Mouse (Mus musculus) heart, postnatal 4 days (tissue): Measurements from ENCODE around the gene Smad5. TPM values are rescaled to one million over a fixed set of nuclear protein-coding genes. Genes with fewer than 3 reads are reported as not detected.

Source experiments
- DNase-seq: peaks from one replicate; pipeline ENCODE4 v3.0.0; 2021
- total RNA-seq, 2 experiments: library from RNA; stranded (reverse); gene quantifications; 2 replicates each; pipeline ENCODE4 v1.2.3; 2021

Gene Smad5
- total RNA-seq: 10 to 100 TPM; 48.8 to 54.3 TPM

GRCm38 (mm10) chr13:56702469-56703221 is at the start of gene Smad5:
Gene Smad5 (plus strand): TSS chr13:56703010.
- DNase-seq: peak; percentile 92

DNA sequence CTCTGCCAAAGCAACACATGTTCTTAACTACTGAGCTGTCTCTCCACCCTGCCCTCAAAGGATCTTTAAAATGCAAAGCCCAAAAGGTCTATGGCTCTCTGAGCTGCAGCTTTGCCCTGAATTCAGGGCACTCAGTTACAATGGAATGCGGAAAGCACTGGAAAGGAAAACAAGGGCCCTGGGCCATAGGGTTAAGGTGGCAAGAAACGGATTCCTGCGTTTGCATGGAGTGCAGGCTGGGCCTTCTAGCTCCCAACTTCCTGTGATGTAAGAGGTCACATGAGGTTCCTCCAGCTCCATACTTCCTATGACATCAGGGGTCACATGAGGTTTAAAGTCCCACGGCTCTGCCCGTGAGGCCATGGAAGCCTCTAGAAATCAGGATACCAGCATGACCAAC is 48.6 kb upstream of the Smad5 start:
- DNase-seq: no peak

DNA sequence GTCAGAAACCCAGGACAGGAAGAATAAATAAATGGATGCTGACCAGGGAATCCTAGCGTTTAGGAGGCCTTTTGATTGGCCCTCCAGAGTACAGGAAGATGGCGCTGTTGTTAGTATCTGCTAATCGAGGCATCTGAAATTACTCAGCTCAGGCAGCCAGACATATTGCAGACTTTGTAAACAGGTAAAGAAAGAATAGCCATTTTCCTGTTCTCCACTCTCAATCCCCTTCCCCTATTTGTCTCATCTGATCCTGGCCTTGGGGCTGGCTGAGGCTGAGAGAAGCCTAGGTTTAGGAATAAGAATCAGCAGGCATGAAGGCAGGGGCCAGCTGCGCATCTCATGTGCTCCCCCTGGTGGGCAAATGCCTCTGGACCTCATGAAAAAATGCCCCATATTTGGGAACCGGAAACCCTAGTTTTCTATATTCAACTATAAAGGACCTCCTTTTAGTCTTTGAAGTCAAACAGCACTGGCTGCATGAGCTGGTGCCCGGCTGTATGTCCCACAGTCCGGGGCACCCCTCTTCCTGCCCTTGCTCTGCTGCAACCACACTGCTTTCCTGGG is 44.8 kb upstream of the Smad5 start:
- peak; percentile 89 for DNase-seq

GRCm38 (mm10) chr13:56658931-56659330 is 43.9 kb upstream of the Smad5 start:
- no peak for DNase-seq

GRCm38 (mm10) chr13:56661914-56662621 is 40.7 kb upstream of the Smad5 start:
- DNase-seq: peak; percentile 40

DNA sequence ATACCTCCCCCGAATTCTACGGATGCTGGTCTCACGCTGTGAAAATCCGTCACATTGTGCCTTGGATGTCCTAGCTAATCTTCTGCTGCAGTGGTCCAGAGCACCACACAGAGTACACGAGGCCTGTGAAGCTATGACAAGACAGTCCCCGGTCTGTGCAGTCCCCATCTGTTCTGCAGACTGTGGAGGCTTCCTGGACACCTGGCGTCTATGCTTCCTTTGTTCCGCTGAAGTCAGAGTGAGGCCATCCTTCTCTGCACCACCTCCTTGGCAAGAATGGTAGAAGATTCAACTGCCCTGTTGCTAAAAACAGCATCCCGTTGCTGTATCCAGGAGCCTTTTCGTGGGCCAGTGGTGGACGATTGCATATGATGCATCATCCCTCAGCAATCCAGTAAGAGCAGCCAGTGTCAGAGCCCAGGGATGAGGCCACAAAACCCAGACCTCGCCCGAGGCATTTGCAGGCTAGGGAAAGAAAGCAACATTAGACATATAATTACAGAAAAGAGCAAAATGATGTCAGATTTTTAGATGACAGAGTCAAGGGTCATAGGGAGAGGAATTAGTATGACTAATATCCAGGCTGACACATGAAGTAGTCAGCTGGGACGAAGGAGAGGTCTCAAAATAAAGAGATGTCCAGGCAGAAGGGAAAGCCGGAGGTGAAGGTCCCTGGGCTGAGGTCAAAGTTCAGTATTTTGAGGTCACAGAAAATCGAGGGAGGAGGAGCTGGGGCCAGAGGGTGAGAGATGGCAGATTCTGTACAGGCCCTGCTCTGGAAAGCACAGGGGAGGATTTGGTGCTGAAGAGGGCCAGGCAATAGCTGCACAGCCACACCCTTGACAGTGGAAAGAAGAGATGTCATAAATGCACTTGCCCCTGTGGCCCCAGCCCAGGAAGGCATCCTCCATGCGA is 38.3 kb upstream of the Smad5 start:
- DNase-seq: no peak

DNA sequence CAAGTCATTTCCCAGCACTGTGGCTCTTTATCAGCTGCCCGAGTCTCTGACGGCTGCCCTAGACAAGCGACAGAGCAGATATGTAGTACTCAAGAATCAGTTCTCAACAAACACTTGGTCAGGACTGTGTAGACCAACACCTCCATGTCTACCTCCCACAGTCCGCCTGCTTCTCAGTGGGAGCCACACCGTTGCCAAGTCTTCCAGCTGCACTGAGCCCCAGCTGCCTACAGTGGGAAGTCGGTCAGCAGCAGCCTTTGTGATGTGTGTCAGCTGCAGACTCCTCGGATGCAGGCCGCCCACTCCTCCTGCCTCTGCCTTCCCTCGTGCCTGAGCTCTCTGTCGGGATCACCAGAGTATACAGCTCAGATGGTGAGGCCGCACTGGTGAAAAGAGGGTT is 31.6 kb upstream of the Smad5 start:
- DNase-seq: peak; percentile 38

GRCm38 (mm10) chr13:56677731-56678130 is 25.1 kb upstream of the Smad5 start:
- no peak for DNase-seq

GRCm38 (mm10) chr13:56678188-56678787 is 24.5 kb upstream of the Smad5 start:
- DNase-seq: peak; percentile 75

GRCm38 (mm10) chr13:56678826-56679504 is 23.8 kb upstream of the Smad5 start:
- DNase-seq: peak; percentile 44

- no peak for DNase-seq
Measured at GRCm38 (mm10) chr13:56681924-56682323, 20.9 kb upstream of the Smad5 start.

- peak; percentile 40 for DNase-seq
Measured at GRCm38 (mm10) chr13:56682326-56682725, 20.5 kb upstream of the Smad5 start.

- no peak for DNase-seq
Measured at GRCm38 (mm10) chr13:56683306-56683705, 19.5 kb upstream of the Smad5 start.

GRCm38 (mm10) chr13:56692011-56692410 is 10.8 kb upstream of the Smad5 start:
- no peak for DNase-seq

- DNase-seq: no peak
Measured at GRCm38 (mm10) chr13:56692644-56693043, 10.2 kb upstream of the Smad5 start.

GRCm38 (mm10) chr13:56695701-56696100 is 7.1 kb upstream of the Smad5 start:
- DNase-seq: no peak

GRCm38 (mm10) chr13:56696699-56697098 is 6.1 kb upstream of the Smad5 start:
- DNase-seq: no peak

DNA sequence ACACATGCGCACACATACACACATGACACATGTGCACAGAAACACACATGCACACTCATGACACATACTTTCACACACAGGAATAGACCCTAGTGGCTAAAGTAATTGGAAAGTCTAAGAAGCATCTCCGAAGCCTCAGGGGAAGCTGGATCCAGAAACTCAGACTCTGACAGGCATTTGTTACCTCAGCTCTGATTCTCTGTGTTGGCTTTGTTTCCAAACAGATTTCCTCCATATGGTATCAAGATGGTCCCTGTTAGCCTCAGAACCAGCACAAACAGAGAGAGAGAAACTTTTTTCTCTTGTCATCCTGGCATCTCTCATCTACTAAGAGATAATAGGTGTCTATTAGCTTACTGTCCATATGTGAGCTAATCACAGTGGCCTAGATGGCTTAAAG is 5.6 kb upstream of the Smad5 start:
- DNase-seq: no peak

DNA sequence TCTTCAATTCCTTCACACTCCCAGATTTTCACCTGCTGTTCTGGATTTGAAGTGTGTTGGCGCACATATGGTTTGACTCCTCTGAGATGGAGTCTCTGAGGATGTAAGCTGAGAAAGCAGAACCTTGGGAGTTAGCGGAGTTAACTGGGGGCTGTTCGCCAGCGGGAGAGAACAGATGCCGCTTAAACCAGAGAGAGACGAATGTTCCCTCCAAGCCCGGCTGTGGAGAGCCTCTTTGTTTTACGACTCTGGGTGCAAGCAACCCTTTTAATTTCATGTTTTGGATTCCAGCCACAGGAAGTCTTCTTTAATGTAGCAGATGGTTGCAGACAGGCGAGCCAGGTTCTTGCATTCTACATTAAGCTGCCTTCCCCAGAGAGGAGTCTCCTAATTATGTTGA is 4.4 kb upstream of the Smad5 start:
- DNase-seq: no peak

DNA sequence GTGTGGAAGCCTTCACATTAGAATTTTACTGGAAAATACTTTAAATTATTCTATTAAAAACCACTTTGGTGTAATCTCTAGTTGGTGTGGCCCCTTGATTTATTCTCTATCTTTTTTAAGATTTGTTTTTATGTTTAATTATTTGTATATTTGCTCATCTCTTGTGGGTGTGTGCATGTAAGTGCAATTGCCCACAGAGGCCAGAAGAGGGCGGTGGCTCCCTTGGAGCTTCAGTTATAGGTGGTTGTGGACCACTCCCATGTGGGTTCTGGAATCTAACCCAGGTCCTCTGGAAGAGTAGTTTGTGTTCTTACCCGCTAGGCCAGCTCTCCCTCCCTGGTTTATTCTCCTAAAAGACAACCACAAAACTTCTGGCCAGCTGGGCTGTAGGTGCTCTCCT is 3.4 kb upstream of the Smad5 start:
- no peak for DNase-seq

GRCm38 (mm10) chr13:56700981-56701380 is 1.8 kb upstream of the Smad5 start:
- no peak for DNase-seq

GRCm38 (mm10) chr13:56701924-56702323 is 886 bp upstream of the Smad5 start:
- DNase-seq: no peak
